Mouse (Mus musculus): ENCODE measurements around the gene Shank2.
A peak's percentile ranks its signal among the peaks of the same experiment; 100 is the strongest.

Gene Shank2

GRCm38 (mm10) chr7:144284241-144285065 lies 282.7 kb downstream of the Shank2 start:
- no peak for DNase-seq

GRCm38 (mm10) chr7:144285066-144285633 lies 283.4 kb downstream of the Shank2 start:
- no peak for DNase-seq

GRCm38 (mm10) chr7:144285912-144286311 lies 284.2 kb downstream of the Shank2 start:
- DNase-seq: no peak

- no peak for DNase-seq
Measured at GRCm38 (mm10) chr7:144287991-144288390, 286.3 kb downstream of the Shank2 start.

- no peak for DNase-seq
Measured at GRCm38 (mm10) chr7:144291478-144291877, 289.8 kb downstream of the Shank2 start.

GRCm38 (mm10) chr7:144293611-144294010 lies 291.9 kb downstream of the Shank2 start:
- no peak for DNase-seq

GRCm38 (mm10) chr7:144294239-144295200 lies 292.8 kb downstream of the Shank2 start:
- DNase-seq: no peak

- no peak for DNase-seq
Measured at GRCm38 (mm10) chr7:144299351-144299750, 297.6 kb downstream of the Shank2 start.

GRCm38 (mm10) chr7:144301646-144302045 lies 299.9 kb downstream of the Shank2 start:
- DNase-seq: peak; percentile 78

GRCm38 (mm10) chr7:144302498-144302897 lies 300.8 kb downstream of the Shank2 start:
- no peak for DNase-seq

- no peak for DNase-seq
Measured at GRCm38 (mm10) chr7:144307853-144308409, 306.2 kb downstream of the Shank2 start.

GRCm38 (mm10) chr7:144314438-144315105 lies 312.8 kb downstream of the Shank2 start:
- no peak for DNase-seq

- no peak for DNase-seq
Measured at GRCm38 (mm10) chr7:144316224-144316623, 314.5 kb downstream of the Shank2 start.

- no peak for DNase-seq
Measured at GRCm38 (mm10) chr7:144316797-144317196, 315.1 kb downstream of the Shank2 start.

- DNase-seq: no peak
Measured at GRCm38 (mm10) chr7:144324077-144324476, 322.3 kb downstream of the Shank2 start.

- DNase-seq: no peak
Measured at GRCm38 (mm10) chr7:144324861-144325260, 323.1 kb downstream of the Shank2 start.

GRCm38 (mm10) chr7:144325603-144326002 lies 323.9 kb downstream of the Shank2 start:
- DNase-seq: no peak

GRCm38 (mm10) chr7:144329403-144329890 lies 327.7 kb downstream of the Shank2 start:
- peak; percentile 42 for DNase-seq

GRCm38 (mm10) chr7:144336626-144337025 lies 334.9 kb downstream of the Shank2 start:
- DNase-seq: no peak

GRCm38 (mm10) chr7:144338694-144339093 lies 337.0 kb downstream of the Shank2 start:
- DNase-seq: no peak

- no peak for DNase-seq
Measured at GRCm38 (mm10) chr7:144340376-144340775, 338.6 kb downstream of the Shank2 start.

GRCm38 (mm10) chr7:144366133-144366532 lies 364.4 kb downstream of the Shank2 start:
- DNase-seq: no peak

Measured in cerebellum, adult 9-11 months (tissue).